Mouse (Mus musculus) G1E-ER4 (cell line): ENCODE results near the gene Atpaf1. TPM values are rescaled to one million over a fixed set of nuclear protein-coding genes. Genes with fewer than 3 reads are reported as not detected.

ENCODE experiments used
- GATA1 ChIP-seq: IDR thresholded peaks from one replicate; pipeline ENCODE4 v1.8.0; 2012; ENCODE audit warnings: low read length, inconsistent platforms
- polyA plus RNA-seq: library from polyadenylated mRNA; stranded (reverse); fragments of >175 nt; gene quantifications from 2 replicates; pipeline ENCODE4 v1.2.3, GENCODE M21; 2012

Gene Atpaf1
- 16.4 and 21.4 TPM in 2 replicates for polyA plus RNA-seq

DNA sequence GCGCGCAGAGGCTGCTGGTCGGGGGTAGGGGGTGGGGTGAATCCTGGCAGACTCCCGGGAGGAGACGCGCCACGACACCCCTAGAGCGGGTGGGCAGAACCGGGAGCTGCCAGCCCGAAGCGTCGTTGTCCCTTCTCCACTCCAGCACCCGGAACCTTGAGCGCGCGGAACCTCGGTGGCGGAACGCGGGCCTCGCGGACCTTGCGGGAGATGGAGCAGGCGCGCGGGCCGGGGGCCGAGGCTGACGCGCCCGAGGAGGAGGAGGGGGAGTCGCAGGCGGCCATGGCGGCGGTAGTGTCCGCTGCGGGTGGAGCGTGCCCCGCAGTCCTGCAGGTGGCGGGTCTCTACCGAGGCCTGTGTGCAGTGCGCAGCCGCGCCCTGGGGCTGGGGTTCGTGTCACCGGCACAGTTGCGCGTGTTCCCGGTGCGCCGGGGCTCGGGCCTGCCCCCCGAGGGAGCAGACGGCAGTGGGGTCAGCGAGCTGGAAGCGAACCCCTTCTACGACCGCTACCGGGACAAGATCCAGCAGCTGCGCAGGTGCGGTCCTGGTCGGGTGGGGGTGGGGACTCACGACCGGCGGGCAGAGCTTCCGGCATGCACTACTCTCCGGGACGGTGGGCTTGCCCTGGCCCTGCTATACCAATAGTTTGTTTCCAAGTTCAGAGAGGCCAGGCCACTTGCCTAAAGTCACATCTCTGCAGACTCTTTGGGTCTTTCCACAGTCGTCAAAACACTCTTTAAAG is at the start of gene Atpaf1:
Atpaf1 (plus strand) TSS at position 44 of the 742 bp plus-strand sequence.
- TF ChIP-seq GATA1: no peak

GRCm38 (mm10) chr4:115734867-115735266 is 49.7 kb upstream of the Atpaf1 start:
- TF ChIP-seq GATA1: no peak

- no peak for TF ChIP-seq GATA1
These were observed 47.0 kb upstream of the Atpaf1 start, which contains the start of gene Efcab14 for GRCm38 (mm10) chr4:115737551-115738041. Gene Efcab14, plus strand, starts transcription at chr4:115737744.

GRCm38 (mm10) chr4:115738481-115738985 is 46.1 kb upstream of the Atpaf1 start:
- no peak for TF ChIP-seq GATA1

- no peak for TF ChIP-seq GATA1
These were observed 42.0 kb upstream of the Atpaf1 start for GRCm38 (mm10) chr4:115742658-115743057.

GRCm38 (mm10) chr4:115743096-115743495 is 41.5 kb upstream of the Atpaf1 start:
- no peak for TF ChIP-seq GATA1

DNA sequence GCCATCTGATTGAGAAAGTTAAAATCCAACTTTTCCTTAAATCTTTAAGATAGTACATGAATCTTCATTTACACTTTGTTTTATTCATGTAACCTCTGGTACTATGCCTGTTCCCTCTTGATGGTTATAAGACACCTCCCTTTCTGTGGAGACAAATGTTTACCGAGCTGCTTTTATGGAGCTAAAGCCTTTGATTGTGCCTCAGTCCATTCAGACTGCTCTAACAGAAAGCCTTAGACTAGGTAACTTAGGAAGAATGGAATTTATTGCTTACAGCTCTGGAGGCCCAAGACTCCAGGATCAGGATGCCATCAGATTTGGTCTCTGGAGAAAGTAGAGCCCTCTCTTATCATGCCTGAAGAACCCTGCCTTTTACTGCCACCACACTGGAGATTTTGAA is 36.4 kb upstream of the Atpaf1 start:
- no peak for TF ChIP-seq GATA1

- no peak for TF ChIP-seq GATA1
These were observed 35.3 kb upstream of the Atpaf1 start for GRCm38 (mm10) chr4:115749336-115749735.

DNA sequence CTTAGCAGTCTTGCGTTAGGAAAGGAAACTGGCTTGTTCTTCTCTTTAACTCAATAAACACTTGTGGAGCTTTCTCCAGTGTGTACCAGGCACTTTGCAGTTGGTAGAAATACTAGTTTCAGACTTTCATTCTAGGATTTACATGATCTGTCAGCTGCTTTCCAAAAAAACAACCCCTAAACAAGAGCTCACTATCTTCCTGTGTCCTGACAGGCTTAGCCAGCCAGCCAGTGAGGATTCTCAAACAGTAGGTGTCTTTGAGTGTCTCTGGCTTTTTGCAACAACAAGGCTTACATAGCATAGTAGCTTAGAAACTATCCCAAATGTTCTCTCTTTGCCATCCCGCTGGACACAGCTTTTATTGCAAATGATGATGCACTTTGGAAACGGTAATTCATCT is 30.5 kb upstream of the Atpaf1 start:
- TF ChIP-seq GATA1: no peak

- TF ChIP-seq GATA1: no peak
These were observed 29.8 kb upstream of the Atpaf1 start for GRCm38 (mm10) chr4:115754851-115755250.

DNA sequence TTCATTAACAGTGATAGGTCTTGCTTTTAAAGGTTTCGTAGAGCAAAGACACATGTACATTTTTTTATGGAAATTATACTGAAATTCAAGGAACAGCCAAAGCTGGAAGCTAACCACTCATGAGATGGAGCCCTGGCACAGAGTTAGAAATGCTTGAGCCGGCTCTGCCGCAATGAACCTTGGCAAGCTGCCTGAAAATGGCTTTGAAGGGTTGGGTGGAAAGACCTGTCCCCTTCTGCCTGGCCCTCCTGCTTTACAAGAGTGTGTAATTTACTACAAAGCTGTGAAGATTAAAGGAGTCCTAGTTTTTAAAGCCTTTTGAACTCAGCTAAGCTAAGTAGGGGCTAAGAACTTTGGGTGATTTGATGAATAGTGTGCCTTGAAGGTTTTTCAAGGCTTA is 23.4 kb upstream of the Atpaf1 start:
- no peak for TF ChIP-seq GATA1

- no peak for TF ChIP-seq GATA1
These were observed 20.0 kb upstream of the Atpaf1 start for GRCm38 (mm10) chr4:115764581-115764980.

- no peak for TF ChIP-seq GATA1
These were observed 16.8 kb upstream of the Atpaf1 start for GRCm38 (mm10) chr4:115767647-115768467.

GRCm38 (mm10) chr4:115775056-115775455 is 9.6 kb upstream of the Atpaf1 start:
- TF ChIP-seq GATA1: no peak

GRCm38 (mm10) chr4:115777627-115778026 is 7.0 kb upstream of the Atpaf1 start:
- TF ChIP-seq GATA1: no peak

DNA sequence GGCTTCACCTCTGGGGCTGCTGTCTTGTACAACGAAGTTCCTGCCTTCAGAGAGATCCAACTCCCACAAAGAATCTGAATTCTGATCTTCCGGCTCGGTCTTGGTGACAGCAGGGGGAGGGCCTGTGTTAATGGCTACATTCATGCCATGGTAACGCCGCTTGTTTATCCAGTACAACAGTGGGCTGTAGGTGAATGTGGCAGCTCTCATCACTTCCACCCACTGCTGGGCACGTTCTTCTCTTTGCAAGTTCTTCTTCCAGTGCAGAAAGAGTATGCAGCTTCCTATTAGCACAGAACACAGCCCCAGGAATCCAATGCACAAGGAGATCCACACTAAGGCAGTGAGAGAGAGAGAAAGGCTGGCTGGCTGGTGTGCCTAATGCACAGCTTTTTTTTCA is 4.3 kb upstream of the Atpaf1 start:
- no peak for TF ChIP-seq GATA1
